ENCODE assay signal across 10 mouse cellular contexts in the genomic region with DNA sequence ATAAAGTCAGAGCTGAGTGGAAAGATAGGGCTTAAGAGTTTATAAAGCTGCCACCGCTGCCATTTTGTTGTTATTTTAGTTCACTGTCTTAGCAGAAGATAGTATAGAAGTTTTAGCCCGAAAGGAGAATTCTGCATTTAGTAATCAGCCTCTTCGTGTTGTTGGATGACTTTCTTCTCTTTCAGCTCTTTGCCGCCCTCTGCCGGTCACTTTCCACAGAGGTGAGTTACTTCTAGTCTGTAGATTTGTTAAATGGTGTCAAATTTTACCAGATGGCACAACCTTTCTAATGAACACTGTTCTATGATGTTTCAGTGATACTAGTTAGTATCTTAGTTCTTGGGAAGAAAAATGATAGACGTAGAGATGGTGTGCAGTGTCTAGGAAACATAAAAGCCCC. TPM values are rescaled to one million over a fixed set of nuclear protein-coding genes. Genes with fewer than 3 reads are reported as not detected.
A peak's percentile ranks its signal among the peaks of the same experiment; 100 is the strongest.
DNase-seq lines count a peak whose midpoint lies in the region; ATAC-seq and TF ChIP-seq lines count a peak whose summit lies in the region.
"Had no signal": no experiment of that assay in that cellular context is flagged by ENCODE, and none has a peak within 500 bp of the region (broad histone marks: within the 10 kb centered on the region; RNA-seq: fewer than 3 reads in every experiment).

No protein-coding gene starts in this region.

- no peaks in the 10 kb centered on the region for H3K9me3 ChIP-seq in intestine, postnatal 0 days (ENCODE audit: control insufficient read depth)
- no peaks in the 10 kb centered on the region for H3K9me3 ChIP-seq in intestine, embryonic 16.5 days (ENCODE audit: control insufficient read depth, low read length)
- H3K9me3 ChIP-seq: megakaryocyte, embryonic 14.5 days had no signal

- no peak for ATAC-seq in intestine, postnatal 0 days
- no peak for ATAC-seq in intestine, embryonic 16.5 days
- ATAC-seq in frontal cortex, adult (ENCODE audit: low TSS enrichment), result peak; percentile 62; the same call in 1 of the 2 replicates

- H3K36me3 ChIP-seq in intestine, postnatal 0 days (ENCODE audit: control insufficient read depth, insufficient read depth), result peaks cover 10% of the 10 kb centered on the region; the same call in 1 of the 2 replicates
- H3K36me3 ChIP-seq in intestine, embryonic 16.5 days (ENCODE audit: control insufficient read depth, insufficient read depth, low read length), result no peaks in the 10 kb centered on the region

- no peak overlapping the region for H3K27ac ChIP-seq in intestine, postnatal 0 days (ENCODE audit: low read depth, low read length)
- H3K27ac ChIP-seq in intestine, embryonic 16.5 days (ENCODE audit: low read length), result no peak overlapping the region

- no peak overlapping the region for H3K9ac ChIP-seq in intestine, postnatal 0 days (ENCODE audit: low read depth, low read length)
- no peak overlapping the region for H3K9ac ChIP-seq in intestine, embryonic 16.5 days (ENCODE audit: low read depth, low read length)

- peak; percentile 86 for TF ChIP-seq CTCF in intestine, postnatal 0 days (IDR thresholded peaks at IDR 0.05; ENCODE audit: low read depth)

- no peaks in the 10 kb centered on the region for H3K27me3 ChIP-seq in intestine, postnatal 0 days (replicated peaks; ENCODE audit: control insufficient read depth, insufficient read depth, low read length)
- H3K27me3 ChIP-seq in intestine, embryonic 16.5 days (replicated peaks; ENCODE audit: control insufficient read depth, insufficient read depth, low read length), result no peaks in the 10 kb centered on the region
- H3K27me3 ChIP-seq: megakaryocyte, embryonic 14.5 days had no signal

- 23% methylated on average over 6 of the region's 6 CpGs for WGBS in intestine, postnatal 0 days
- 23% methylated on average over 6 of the region's 6 CpGs for WGBS in intestine, embryonic 16.5 days

- H3K4me3 ChIP-seq in intestine, postnatal 0 days (ENCODE audit: low read depth, low read length), result no peak overlapping the region
- no peak overlapping the region for H3K4me3 ChIP-seq in intestine, embryonic 16.5 days (ENCODE audit: low read length)
- H3K4me3 ChIP-seq: erythroblast, embryonic 14.5 days; megakaryocyte, embryonic 14.5 days had no signal

- no peaks in the 10 kb centered on the region for H3K4me1 ChIP-seq in intestine, postnatal 0 days (replicated peaks; ENCODE audit: control insufficient read depth, insufficient read depth, low read length)
- no peaks in the 10 kb centered on the region for H3K4me1 ChIP-seq in intestine, embryonic 16.5 days (ENCODE audit: control insufficient read depth, insufficient read depth, low read length)

- DNase-seq in ES-CJ7 (ENCODE audit: low read depth, low spot score), result peak; percentile 77
- peak; percentile 81 for DNase-seq in c-Kit-positive CD71-negative TER-119-negative erythroid progenitor cells, embryonic 14.5 days (ENCODE audit: low read depth)
- DNase-seq in kidney, postnatal 4 days, result peak; percentile 89 to 90
- peak; percentile 74 for DNase-seq in lung, postnatal 25 days (ENCODE audit: low spot score)
- peak; percentile 73 to 90 for DNase-seq in spleen, postnatal 4 days (ENCODE audit: low spot score in 2 of 2)

- H3K4me2 ChIP-seq in intestine, postnatal 0 days (replicated peaks; ENCODE audit: low read depth), result no peak overlapping the region
- no peak overlapping the region for H3K4me2 ChIP-seq in intestine, embryonic 16.5 days (ENCODE audit: low read depth, low read length)

RNA-seq across cellular contexts. Expression of a gene that starts 7.7 kb away (rescaled TPM):
- 15.3 and 16.8 TPM in 2 replicates for polyA plus RNA-seq in intestine, postnatal 0 days (2015; fragmentation: Nextera tagmentation; extraction: Ambion mirVana)
- 18.6 and 21.7 TPM in 2 replicates for polyA plus RNA-seq in intestine, embryonic 16.5 days (2015; fragmentation: Nextera tagmentation; extraction: Ambion mirVana)

RNA-seq across cellular contexts. Expression of a gene that starts 7.7 kb away (rescaled TPM):
- 21.2 and 23.2 TPM in 2 replicates for polyA plus RNA-seq in intestine, postnatal 0 days (2015; fragmentation: Nextera tagmentation; extraction: Ambion mirVana)
- 23.5 and 25.6 TPM in 2 replicates for polyA plus RNA-seq in intestine, embryonic 16.5 days (2015; fragmentation: Nextera tagmentation; extraction: Ambion mirVana)

RNA-seq across cellular contexts. Expression of a gene that starts 21.5 kb away (rescaled TPM):
- polyA plus RNA-seq in intestine, postnatal 0 days (2015; fragmentation: Nextera tagmentation; extraction: Ambion mirVana), result 90.5 and 129 TPM in 2 replicates
- polyA plus RNA-seq in intestine, embryonic 16.5 days (2015; fragmentation: Nextera tagmentation; extraction: Ambion mirVana), result 24.1 and 31.4 TPM in 2 replicates
